Mouse (Mus musculus): Measurements from ENCODE around the gene 4930438A08Rik. TPM values are rescaled to one million over a fixed set of nuclear protein-coding genes. Genes with fewer than 3 reads are reported as not detected.
"Not testable (repeated sequence)": the region's sequence is repeated elsewhere in the genome, so short reads cannot be mapped to it uniquely, and the experiment has no call there.

The 4930438A08Rik gene
- polyA plus RNA-seq, 1 experiment = 0.75 TPM

- Histone ChIP-seq H3K4me3 (ENCODE audit: control insufficient read depth, low read depth, low read length) (peak overlapping the region; percentile 88), H3K36me3 (ENCODE audit: control insufficient read depth, insufficient read depth, low read length) (no peaks in the 10 kb centered on the region), H3K4me1 (ENCODE audit: control insufficient read depth, insufficient read depth, low read length) (peaks cover 7% of the 10 kb centered on the region), H3K27me3 (ENCODE audit: control insufficient read depth, insufficient read depth, low read length) (no peaks in the 10 kb centered on the region), H3K27ac (ENCODE audit: control insufficient read depth, insufficient read depth, low read depth, low read length) (peak overlapping the region; percentile 83)
- peak; percentile 38; the same call in 1 of the 2 replicates for TF ChIP-seq CTCF (IDR thresholded peaks at IDR 0.05; ENCODE audit: control insufficient read depth, insufficient read depth, insufficient replicate concordance, low read depth, low read length)
- no peak; the same call in 1 of the 2 replicates for TF ChIP-seq POLR2A (IDR thresholded peaks at IDR 0.05; ENCODE audit: control insufficient read depth, low read depth, low read length)
Observed at GRCm38 (mm10) chr11:58301837-58302754, 27.5 kb downstream of the 4930438A08Rik start.

DNA sequence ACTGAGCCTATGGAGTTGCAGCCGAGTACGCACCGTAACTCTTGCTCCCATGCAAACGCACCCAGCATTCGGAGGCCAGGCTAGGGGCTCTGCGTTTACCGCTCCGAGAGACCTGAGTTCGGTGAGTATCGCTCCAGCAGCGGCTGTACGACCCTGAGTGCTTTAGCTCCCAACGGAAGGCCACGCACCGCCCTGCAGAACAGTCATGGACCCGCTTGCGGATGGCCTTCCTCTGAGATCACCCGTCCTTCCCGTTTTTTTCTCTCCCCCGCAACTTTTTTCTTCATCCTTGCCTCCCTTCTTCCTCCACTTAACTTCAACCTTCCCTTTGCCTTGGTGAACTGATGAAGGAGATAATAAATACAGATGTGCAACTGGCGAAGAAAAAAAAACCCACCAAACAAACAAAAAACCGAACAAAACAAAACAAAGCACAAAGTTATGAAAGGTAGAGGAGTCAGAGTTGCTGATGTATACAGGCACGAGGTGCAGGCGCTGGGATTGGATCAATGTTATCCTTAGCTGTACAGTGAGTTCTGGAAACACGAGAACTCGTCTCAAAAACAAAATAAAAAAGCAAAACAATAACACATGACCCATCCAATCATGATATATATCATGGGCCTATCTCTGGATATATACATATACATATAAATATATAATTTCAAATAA is 28.3 kb downstream of the 4930438A08Rik start:
- Histone ChIP-seq H3K27ac (ENCODE audit: control insufficient read depth, insufficient read depth, low read depth, low read length) (peak overlapping the region; percentile 83), H3K36me3 (ENCODE audit: control insufficient read depth, insufficient read depth, low read length) (no peaks in the 10 kb centered on the region), H3K27me3 (ENCODE audit: control insufficient read depth, insufficient read depth, low read length) (no peaks in the 10 kb centered on the region), H3K4me1 (ENCODE audit: control insufficient read depth, insufficient read depth, low read length) (peaks cover 13% of the 10 kb centered on the region), H3K4me3 (ENCODE audit: control insufficient read depth, low read depth, low read length) (peak overlapping the region; percentile 88)
- peak; percentile 34; the same call in 1 of the 2 replicates for TF ChIP-seq POLR2A (IDR thresholded peaks at IDR 0.05; ENCODE audit: control insufficient read depth, low read depth, low read length)
- no peak for TF ChIP-seq CTCF (IDR thresholded peaks at IDR 0.05; ENCODE audit: control insufficient read depth, insufficient read depth, insufficient replicate concordance, low read depth, low read length)

DNA sequence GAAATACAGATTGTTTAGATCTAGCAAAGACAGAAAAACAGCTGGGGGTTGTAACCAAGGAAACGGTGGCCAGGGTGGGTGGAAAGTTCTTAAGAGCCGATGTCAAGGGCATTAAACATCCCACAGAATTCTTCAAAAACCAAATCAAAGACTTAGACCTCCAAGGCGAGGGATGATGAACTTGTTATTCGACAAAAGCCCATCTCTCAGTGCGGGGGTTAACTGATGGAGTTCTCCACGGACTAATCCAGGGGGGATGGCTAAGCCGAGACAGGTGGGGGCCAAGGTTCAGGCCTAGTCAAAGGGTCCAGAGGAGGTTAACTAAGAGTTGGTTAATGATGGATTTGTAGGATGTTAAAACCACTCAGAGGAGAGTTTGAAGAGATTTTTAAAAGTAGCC is 29.0 kb downstream of the 4930438A08Rik start:
- Histone ChIP-seq H3K27me3 (ENCODE audit: control insufficient read depth, insufficient read depth, low read length) (no peaks in the 10 kb centered on the region), H3K36me3 (ENCODE audit: control insufficient read depth, insufficient read depth, low read length) (no peaks in the 10 kb centered on the region), H3K27ac (ENCODE audit: control insufficient read depth, insufficient read depth, low read depth, low read length) (0 out of 2 replicates have a peak overlapping the region, but pooled peaks have one; percentile 21), H3K4me1 (ENCODE audit: control insufficient read depth, insufficient read depth, low read length) (peaks cover 13% of the 10 kb centered on the region), H3K4me3 (ENCODE audit: control insufficient read depth, low read depth, low read length) (peak overlapping the region; percentile 78)
- no peak for TF ChIP-seq CTCF (IDR thresholded peaks at IDR 0.05; ENCODE audit: control insufficient read depth, insufficient read depth, insufficient replicate concordance, low read depth, low read length)
- TF ChIP-seq POLR2A (IDR thresholded peaks at IDR 0.05; ENCODE audit: control insufficient read depth, low read depth, low read length) = no peak

GRCm38 (mm10) chr11:58305299-58305698 is 30.7 kb downstream of the 4930438A08Rik start:
- H3K27me3 ChIP-seq (ENCODE audit: control insufficient read depth, insufficient read depth, low read length); H3K27ac ChIP-seq (ENCODE audit: control insufficient read depth, insufficient read depth, low read depth, low read length); H3K36me3 ChIP-seq (ENCODE audit: control insufficient read depth, insufficient read depth, low read length); H3K4me3 ChIP-seq (ENCODE audit: control insufficient read depth, low read depth, low read length): not testable (repeated sequence)
- peaks cover 13% of the 10 kb centered on the region for H3K4me1 ChIP-seq (ENCODE audit: control insufficient read depth, insufficient read depth, low read length)

DNA sequence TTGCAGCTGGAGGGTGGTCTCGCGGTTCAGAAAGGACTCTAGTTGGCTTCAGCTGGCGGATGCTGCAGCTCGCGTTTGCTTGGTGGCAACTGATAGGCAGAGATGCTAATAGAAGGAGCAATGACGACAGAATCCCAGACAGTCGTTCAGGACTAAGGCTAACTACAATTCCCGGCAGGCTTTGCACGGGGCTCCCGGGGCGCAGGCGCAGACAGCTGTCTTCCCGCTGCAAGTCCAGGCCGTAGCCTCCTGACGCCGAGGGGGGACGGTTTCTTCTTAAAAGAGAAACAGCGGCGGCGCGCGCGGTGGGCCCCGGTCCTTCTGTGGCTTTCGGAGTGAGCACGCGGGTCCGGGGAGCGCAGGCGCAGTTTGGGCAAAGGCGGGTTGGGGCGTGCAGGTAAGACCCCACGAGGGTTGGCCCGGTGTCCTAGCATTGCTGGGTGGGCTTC is 32.3 kb downstream of the 4930438A08Rik start, which contains the start of gene Zfp692:
TSS of gene Zfp692 (plus strand) at position 210 of the 449 bp plus-strand sequence.
- Histone ChIP-seq H3K36me3 (ENCODE audit: control insufficient read depth, insufficient read depth, low read length) (no peaks in the 10 kb centered on the region), H3K27me3 (ENCODE audit: control insufficient read depth, insufficient read depth, low read length) (no peaks in the 10 kb centered on the region), H3K4me1 (ENCODE audit: control insufficient read depth, insufficient read depth, low read length) (peaks cover 10% of the 10 kb centered on the region), H3K27ac (ENCODE audit: control insufficient read depth, insufficient read depth, low read depth, low read length) (peak within 1 kb of the TSS; percentile 30), H3K4me3 (ENCODE audit: control insufficient read depth, low read depth, low read length) (peak within 1 kb of the TSS; percentile 89)
- TF ChIP-seq CTCF (IDR thresholded peaks at IDR 0.05; ENCODE audit: control insufficient read depth, insufficient read depth, insufficient replicate concordance, low read depth, low read length) = no peak
- 0 out of 2 replicates have a peak, but pooled peaks have one; percentile 37 for TF ChIP-seq POLR2A (IDR thresholded peaks at IDR 0.05; ENCODE audit: control insufficient read depth, low read depth, low read length)

DNA sequence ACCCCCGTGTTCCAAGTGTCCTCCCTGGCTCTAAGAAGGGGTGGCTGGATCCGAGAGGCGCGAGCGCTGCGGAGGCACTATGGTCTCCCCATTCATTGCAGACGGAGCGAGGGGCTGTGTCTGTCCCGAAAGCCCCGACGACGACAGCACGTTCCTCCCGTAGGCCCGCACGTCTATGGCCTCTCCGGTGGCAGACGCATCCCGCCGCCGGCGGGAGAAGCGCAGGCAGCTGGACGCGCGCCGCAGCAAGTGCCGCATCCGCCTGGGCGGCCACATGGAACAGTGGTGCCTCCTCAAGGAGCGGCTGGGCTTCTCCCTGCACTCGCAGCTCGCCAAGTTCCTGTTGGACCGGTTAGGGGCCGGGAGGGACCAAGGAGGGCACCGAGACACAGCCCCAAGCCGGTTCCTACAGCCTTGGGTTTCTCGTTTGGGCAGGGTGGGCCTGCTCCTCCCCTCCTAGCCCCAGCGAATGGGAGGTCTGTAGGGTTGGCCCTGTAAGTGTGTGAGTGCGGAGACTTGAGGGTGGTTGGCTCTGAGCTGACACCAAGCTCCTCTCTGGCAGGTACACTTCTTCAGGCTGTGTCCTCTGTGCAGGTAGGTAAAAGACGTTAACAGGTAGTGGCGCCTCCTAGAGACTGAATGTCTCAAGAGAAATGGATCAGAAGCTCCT is 32.9 kb downstream of the 4930438A08Rik start:
- Histone ChIP-seq H3K27ac (ENCODE audit: control insufficient read depth, insufficient read depth, low read depth, low read length) (peak overlapping the region; percentile 2; the same call in 1 of the 2 replicates), H3K36me3 (ENCODE audit: control insufficient read depth, insufficient read depth, low read length) (no peaks in the 10 kb centered on the region), H3K4me3 (ENCODE audit: control insufficient read depth, low read depth, low read length) (peak overlapping the region; percentile 89), H3K4me1 (ENCODE audit: control insufficient read depth, insufficient read depth, low read length) (peaks cover 10% of the 10 kb centered on the region), H3K27me3 (ENCODE audit: control insufficient read depth, insufficient read depth, low read length) (no peaks in the 10 kb centered on the region)
- 0 out of 2 replicates have a peak, but pooled peaks have one; percentile 15 for TF ChIP-seq POLR2A (IDR thresholded peaks at IDR 0.05; ENCODE audit: control insufficient read depth, low read depth, low read length)
- TF ChIP-seq CTCF (IDR thresholded peaks at IDR 0.05; ENCODE audit: control insufficient read depth, insufficient read depth, insufficient replicate concordance, low read depth, low read length) = no peak

Measured in testis, adult 2 months (tissue).